Mouse (Mus musculus) kidney, adult 2 months (tissue): Measurements from ENCODE around the gene Polr1a.

Experiments used
- CTCF ChIP-seq: fragments of 200-500 bp; conservative IDR thresholded peaks from 2 replicates; pipeline ENCODE4 v1.5.1; 2011; ENCODE audit warnings: low read depth, mild to moderate bottlenecking, control low read depth, low read length, moderate library complexity, mixed read lengths; ENCODE audit not compliant: insufficient read depth, insufficient read length
- POLR2A ChIP-seq: fragments of 200-500 bp; IDR thresholded peaks from one replicate; pipeline ENCODE4 v1.6.1; 2011; ENCODE audit warnings: low read depth, low read length, control low read depth

DNA sequence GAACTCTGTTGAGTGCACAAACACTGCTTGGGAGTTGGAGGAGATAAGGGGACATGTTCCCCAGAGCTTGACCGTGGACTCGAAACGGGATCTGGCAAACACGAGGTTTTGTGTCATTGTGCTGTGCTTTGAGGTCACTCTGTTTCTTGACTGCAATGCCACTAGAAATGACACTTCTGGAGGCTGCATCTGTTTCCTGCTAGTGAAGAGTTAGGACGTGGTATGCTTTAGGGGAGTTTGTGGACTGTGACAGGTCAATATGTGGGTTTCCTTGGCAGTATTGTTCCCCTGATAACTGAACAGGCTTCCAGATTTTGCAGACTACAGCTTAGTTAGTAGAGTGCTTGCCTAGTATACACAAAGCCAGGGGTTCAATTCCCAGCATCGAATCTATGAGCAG lies 120.8 kb downstream of the Polr1a start:
- TF ChIP-seq CTCF (no peak), POLR2A (no peak)
